Mouse (Mus musculus) cortical plate, adult 2 months (tissue): Measurements from ENCODE around the gene Mms22l.

Source experiments
- CTCF ChIP-seq: fragments of 200-500 bp; IDR thresholded peaks from 2 replicates; pipeline ENCODE4 v1.5.1; 2011; ENCODE audit warnings: mild to moderate bottlenecking, control low read depth, low read length; ENCODE audit not compliant: insufficient read depth; ENCODE audit errors: extremely low read depth
- POLR2A ChIP-seq: fragments of 200-500 bp; IDR thresholded peaks from 2 replicates; pipeline ENCODE4 v1.6.1; 2011; ENCODE audit warnings: mild to moderate bottlenecking, low read length, control low read depth; ENCODE audit not compliant: insufficient read depth; ENCODE audit errors: extremely low read depth

GRCm38 (mm10) chr4:24594824-24595223 is 98.6 kb downstream of the Mms22l start:
- TF ChIP-seq POLR2A, result no peak
- no peak for TF ChIP-seq CTCF
